Mouse (Mus musculus) kidney, embryonic 15.5 days (tissue): ENCODE measurements around the gene Mttp. TPM values are rescaled to one million over a fixed set of nuclear protein-coding genes. Genes with fewer than 3 reads are reported as not detected.

ENCODE experiments used
- polyA plus RNA-seq: library from polyadenylated mRNA; unstranded; fragments of >200 nt; fragmentation: Nextera tagmentation; extraction: Ambion mirVana; gene quantifications from 2 replicates; pipeline ENCODE4 v1.2.1, GENCODE M21; 2015

The Mttp gene
- polyA plus RNA-seq, 1 experiment from 2014 or later, result 9.6 TPM

Other genes starting within 250 kb of the Mttp start
- gene Lamtor3, start 226.5 kb downstream of the Mttp start, polyA plus RNA-seq, result 111 and 113 TPM in 2 replicates
- 9.2 and 9.8 TPM in 2 replicates for gene Dapp1, start 163.4 kb downstream of the Mttp start, polyA plus RNA-seq
- 0.74 and 0.78 TPM in 2 replicates for gene 1110002E22Rik, start 79.9 kb downstream of the Mttp start, polyA plus RNA-seq
- gene Gm5105, start 77.6 kb downstream of the Mttp start, polyA plus RNA-seq, result 0.36 TPM in 1 of 2 replicates, not detected in the other
- 14.0 and 14.2 TPM in 2 replicates for gene Trmt10a, start 1.5 kb downstream of the Mttp start, polyA plus RNA-seq
- gene 4930579F01Rik, start 48.9 kb upstream of the Mttp start, polyA plus RNA-seq, result 0.09 and 0.19 TPM in 2 replicates
- gene Adh7, start 72.8 kb upstream of the Mttp start, polyA plus RNA-seq, result 0.74 and 0.91 TPM in 2 replicates
- 43.5 and 86.9 TPM in 2 replicates for gene Adh1, start 116.0 kb upstream of the Mttp start, polyA plus RNA-seq
- gene Adh6a, start 168.3 kb upstream of the Mttp start, polyA plus RNA-seq, result 0.28 TPM in 1 of 2 replicates, not detected in the other
- gene Adh6b, start 196.8 kb upstream of the Mttp start, polyA plus RNA-seq, result 0.33 and 0.43 TPM in 2 replicates